Mouse (Mus musculus) embryonic fibroblast, embryonic 13.5 days (primary cell): Measurements from ENCODE around the gene Cerkl.

Experiments used
- CTCF ChIP-seq: IDR thresholded peaks from 2 replicates; pipeline ENCODE4 v1.5.1; 2011; ENCODE audit warnings: mild to moderate bottlenecking, control low read depth, low read length, moderate library complexity, borderline replicate concordance; ENCODE audit not compliant: insufficient read depth
- POLR2A ChIP-seq: IDR thresholded peaks from 2 replicates; pipeline ENCODE4 v1.6.1; 2011; ENCODE audit warnings: low read depth, mild to moderate bottlenecking, control low read depth, low read length, moderate library complexity

DNA sequence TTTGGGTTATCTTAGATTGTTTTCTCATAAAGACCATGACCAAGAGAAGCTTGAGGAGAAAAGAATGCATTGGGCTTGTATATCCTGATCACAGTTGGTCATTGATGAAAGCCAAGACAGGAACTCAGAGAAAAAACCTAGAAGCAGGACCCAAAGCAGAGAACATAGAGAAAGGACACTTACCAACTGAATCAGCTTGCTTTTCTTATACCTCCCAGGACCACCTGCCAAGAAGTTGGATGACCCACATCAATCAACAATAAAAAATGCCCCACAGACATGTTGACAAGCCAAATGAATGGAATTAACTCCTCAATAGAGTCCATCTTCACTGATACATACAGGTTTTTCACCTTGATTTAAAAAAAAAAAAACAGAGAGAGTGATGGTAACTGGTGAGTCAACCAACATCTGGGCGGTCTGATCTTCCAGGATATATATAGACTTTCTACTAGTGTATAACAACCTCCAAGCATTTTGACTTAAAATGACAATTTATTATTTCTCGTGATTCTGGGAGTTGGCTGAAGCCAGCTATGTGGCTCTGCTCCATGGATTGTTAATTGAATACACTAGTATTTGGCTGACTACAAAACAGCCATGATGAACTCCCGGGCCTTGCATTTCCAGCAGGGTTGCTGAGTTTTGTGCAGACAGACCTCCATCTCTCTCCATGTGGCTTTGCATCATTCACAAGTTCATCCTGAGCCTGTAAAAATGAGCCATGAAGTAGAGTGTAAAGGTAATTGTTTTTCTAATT, 12.5 kb downstream of the Cerkl start:
- TF ChIP-seq POLR2A (no peak), CTCF (no peak)
